Comparison of ENCODE assay signal across 32 mouse cellular contexts in genomic region chr9:111100406-111100805, GRCm38 (mm10). TPM values are rescaled to one million over a fixed set of nuclear protein-coding genes. Genes with fewer than 3 reads are reported as not detected.
DNase-seq lines count a peak whose midpoint lies in the region; ATAC-seq lines count a peak whose summit lies in the region.
"Had no signal": no experiment of that assay in that cellular context is flagged by ENCODE, and none has a peak within 500 bp of the region (broad histone marks: within the 10 kb centered on the region; RNA-seq: fewer than 3 reads in every experiment).

No protein-coding gene starts in this region.

- no peaks in the 10 kb centered on the region for H3K9me3 ChIP-seq in embryonic facial prominence, embryonic 11.5 days (replicated peaks; ENCODE audit: control insufficient read depth, low read length)
- no peaks in the 10 kb centered on the region for H3K9me3 ChIP-seq in embryonic facial prominence, embryonic 10.5 days
- no peaks in the 10 kb centered on the region for H3K9me3 ChIP-seq in limb, embryonic 12.5 days
- H3K9me3 ChIP-seq in limb, embryonic 10.5 days (replicated peaks), result no peaks in the 10 kb centered on the region
- H3K9me3 ChIP-seq in intestine, embryonic 16.5 days (ENCODE audit: control insufficient read depth, low read length), result no peaks in the 10 kb centered on the region
- H3K9me3 ChIP-seq: embryonic facial prominence, embryonic 12.5 days; forebrain, embryonic 10.5 days; forebrain, embryonic 15.5 days; heart, embryonic 13.5 days; liver, embryonic 13.5 days; midbrain, embryonic 10.5 days; neural tube, embryonic 12.5 days had no signal

- no peaks in the 10 kb centered on the region for H3K27me3 ChIP-seq in embryonic facial prominence, embryonic 11.5 days (ENCODE audit: control insufficient read depth, insufficient read depth, low read length)
- H3K27me3 ChIP-seq in embryonic facial prominence, embryonic 10.5 days (replicated peaks; ENCODE audit: low read depth, poor library complexity, severe bottlenecking), result no peaks in the 10 kb centered on the region
- H3K27me3 ChIP-seq in limb, embryonic 12.5 days, result no peaks in the 10 kb centered on the region
- H3K27me3 ChIP-seq in limb, embryonic 10.5 days (ENCODE audit: low read depth, poor library complexity, severe bottlenecking), result no peaks in the 10 kb centered on the region
- H3K27me3 ChIP-seq in intestine, embryonic 16.5 days (replicated peaks; ENCODE audit: control insufficient read depth, insufficient read depth, low read length), result no peaks in the 10 kb centered on the region
- H3K27me3 ChIP-seq: CH12.LX; embryonic facial prominence, embryonic 12.5 days; forebrain, embryonic 15.5 days; heart, embryonic 13.5 days; liver, embryonic 13.5 days; neural tube, embryonic 12.5 days had no signal

- H3K4me3 ChIP-seq in embryonic facial prominence, embryonic 11.5 days (ENCODE audit: low read depth, low read length), result no peak overlapping the region
- no peak overlapping the region for H3K4me3 ChIP-seq in embryonic facial prominence, embryonic 10.5 days
- H3K4me3 ChIP-seq in limb, embryonic 12.5 days (replicated peaks), result no peak overlapping the region
- H3K4me3 ChIP-seq in limb, embryonic 10.5 days, result no peak overlapping the region
- H3K4me3 ChIP-seq in intestine, embryonic 16.5 days (ENCODE audit: low read length), result no peak overlapping the region
- H3K4me3 ChIP-seq: embryonic facial prominence, embryonic 12.5 days; forebrain, embryonic 10.5 days; forebrain, embryonic 15.5 days; heart, embryonic 13.5 days; left cerebral cortex, adult 2 months; liver, embryonic 13.5 days; midbrain, embryonic 10.5 days; myocyte; neural tube, embryonic 12.5 days had no signal

- WGBS in embryonic facial prominence, embryonic 11.5 days, result 81% methylated on average over 3 of the region's 3 CpGs
- WGBS in embryonic facial prominence, embryonic 10.5 days, result 88% methylated on average over 3 of the region's 3 CpGs
- 88% methylated on average over 3 of the region's 3 CpGs for WGBS in limb, embryonic 12.5 days
- WGBS in limb, embryonic 10.5 days, result 90% methylated on average over 3 of the region's 3 CpGs
- WGBS in intestine, embryonic 16.5 days, result 89% methylated on average over 3 of the region's 3 CpGs

- H3K4me2 ChIP-seq in embryonic facial prominence, embryonic 11.5 days (ENCODE audit: low read depth, low read length), result no peak overlapping the region
- no peak overlapping the region for H3K4me2 ChIP-seq in limb, embryonic 12.5 days
- H3K4me2 ChIP-seq in intestine, embryonic 16.5 days (ENCODE audit: low read depth, low read length), result no peak overlapping the region
- H3K4me2 ChIP-seq: embryonic facial prominence, embryonic 12.5 days; forebrain, embryonic 15.5 days; heart, embryonic 13.5 days; hindbrain, embryonic 14.5 days; liver, embryonic 13.5 days; lung, embryonic 14.5 days; neural tube, embryonic 12.5 days had no signal

- DNase-seq in embryonic facial prominence, embryonic 11.5 days (ENCODE audit: low spot score), result no peak
- no peak for DNase-seq in embryonic facial prominence, embryonic 10.5 days (ENCODE audit: low spot score)
- no peak for DNase-seq in limb, embryonic 10.5 days (ENCODE audit: low spot score)
- peak; percentile 34 for DNase-seq in skeletal muscle tissue, adult 2 months (ENCODE audit: low read depth, low spot score)
- no peak for DNase-seq in layer of hippocampus, postnatal 25 days (ENCODE audit: extremely low spot score in 1 of 2, low spot score in 1 of 2)
- DNase-seq in lung, postnatal 36 days, result no peak
- DNase-seq: adrenal gland, adult 8-10 months; cerebellum, adult 2 months; cerebellum, postnatal 14 days; heart, adult 18-20 months; heart, postnatal 10 days; kidney, adult 2 months; layer of hippocampus, adult 9-11 months; liver, embryonic 13.5 days; lung, embryonic 14.5 days; lung, postnatal 14 days; right cerebral cortex, adult 18-20 months; thymus, adult 2 months; thymus, postnatal 36 days had no signal

- H3K27ac ChIP-seq in embryonic facial prominence, embryonic 11.5 days (replicated peaks; ENCODE audit: low read depth, low read length), result no peak overlapping the region
- H3K27ac ChIP-seq in embryonic facial prominence, embryonic 10.5 days (replicated peaks), result no peak overlapping the region
- H3K27ac ChIP-seq in limb, embryonic 12.5 days, result no peak overlapping the region
- no peak overlapping the region for H3K27ac ChIP-seq in limb, embryonic 10.5 days
- H3K27ac ChIP-seq in intestine, embryonic 16.5 days (ENCODE audit: low read length), result no peak overlapping the region
- H3K27ac ChIP-seq: embryonic facial prominence, embryonic 12.5 days; forebrain, embryonic 10.5 days; forebrain, embryonic 15.5 days; heart, embryonic 13.5 days; hindbrain, embryonic 14.5 days; left cerebral cortex, adult 2 months; liver, embryonic 13.5 days; midbrain, embryonic 10.5 days; neural tube, embryonic 12.5 days had no signal

- H3K9ac ChIP-seq in embryonic facial prominence, embryonic 11.5 days (replicated peaks; ENCODE audit: low read length), result no peak overlapping the region
- H3K9ac ChIP-seq in limb, embryonic 12.5 days (replicated peaks), result no peak overlapping the region
- H3K9ac ChIP-seq in intestine, embryonic 16.5 days (ENCODE audit: low read depth, low read length), result no peak overlapping the region
- H3K9ac ChIP-seq: embryonic facial prominence, embryonic 12.5 days; forebrain, embryonic 15.5 days; heart, embryonic 13.5 days; hindbrain, embryonic 14.5 days; liver, embryonic 13.5 days; lung, embryonic 14.5 days; neural tube, embryonic 12.5 days had no signal

- H3K4me1 ChIP-seq in embryonic facial prominence, embryonic 11.5 days (ENCODE audit: control insufficient read depth, insufficient read depth, low read length), result no peaks in the 10 kb centered on the region
- H3K4me1 ChIP-seq in embryonic facial prominence, embryonic 10.5 days, result peaks cover 13% of the 10 kb centered on the region
- H3K4me1 ChIP-seq in limb, embryonic 12.5 days (replicated peaks), result no peaks in the 10 kb centered on the region
- peaks cover 12% of the 10 kb centered on the region; the same call in 1 of the 2 replicates for H3K4me1 ChIP-seq in limb, embryonic 10.5 days
- peaks cover 5% of the 10 kb centered on the region; the same call in 1 of the 2 replicates for H3K4me1 ChIP-seq in intestine, embryonic 16.5 days (ENCODE audit: control insufficient read depth, insufficient read depth, low read length)
- H3K4me1 ChIP-seq: forebrain, embryonic 10.5 days; forebrain, embryonic 15.5 days; liver, embryonic 13.5 days; midbrain, embryonic 10.5 days; neural tube, embryonic 12.5 days had no signal

- no peaks in the 10 kb centered on the region for H3K36me3 ChIP-seq in embryonic facial prominence, embryonic 11.5 days (replicated peaks; ENCODE audit: control insufficient read depth, insufficient read depth, low read depth, low read length)
- H3K36me3 ChIP-seq in embryonic facial prominence, embryonic 10.5 days (replicated peaks), result no peaks in the 10 kb centered on the region
- no peaks in the 10 kb centered on the region for H3K36me3 ChIP-seq in limb, embryonic 12.5 days
- no peaks in the 10 kb centered on the region for H3K36me3 ChIP-seq in limb, embryonic 10.5 days
- H3K36me3 ChIP-seq in intestine, embryonic 16.5 days (ENCODE audit: control insufficient read depth, insufficient read depth, low read length), result no peaks in the 10 kb centered on the region
- H3K36me3 ChIP-seq: embryonic facial prominence, embryonic 12.5 days; forebrain, embryonic 10.5 days; forebrain, embryonic 15.5 days; heart, embryonic 13.5 days; liver, embryonic 13.5 days; midbrain, embryonic 10.5 days; neural tube, embryonic 12.5 days had no signal

- peak; percentile 72; the same call in 1 of the 2 replicates for ATAC-seq in embryonic facial prominence, embryonic 11.5 days (replicated peaks; ENCODE audit: insufficient number of reproducible peaks, low FRiP score, low TSS enrichment, low read depth)
- 0 out of 2 replicates have a peak, but pooled peaks have one; percentile 42 for ATAC-seq in limb, embryonic 12.5 days (ENCODE audit: insufficient number of reproducible peaks, insufficient read depth, low FRiP score, low TSS enrichment, low read depth)
- ATAC-seq in intestine, embryonic 16.5 days, result peak; percentile 73; the same call in 1 of the 2 replicates
- ATAC-seq: forebrain, embryonic 15.5 days had no signal

RNA-seq across cellular contexts. Expression of gene Lrrfip2, which starts 17.0 kb away (rescaled TPM):
- polyA plus RNA-seq in embryonic facial prominence, embryonic 11.5 days (2014; fragmentation: Nextera tagmentation; extraction: Ambion mirVana), result 48.4 and 49.2 TPM in 2 replicates
- polyA plus RNA-seq in embryonic facial prominence, embryonic 10.5 days (2016; fragmentation: Nextera tagmentation; extraction: Ambion mirVana), result 38.6 and 39.4 TPM in 2 replicates
- polyA plus RNA-seq in limb, embryonic 12.5 days (2016; fragmentation: Nextera tagmentation; extraction: Ambion mirVana), result 45.0 and 45.9 TPM in 2 replicates
- 38.2 and 39.7 TPM in 2 replicates for polyA plus RNA-seq in limb, embryonic 10.5 days (2016; fragmentation: Nextera tagmentation; extraction: Ambion mirVana)
- polyA plus RNA-seq in intestine, embryonic 16.5 days (2015; fragmentation: Nextera tagmentation; extraction: Ambion mirVana), result 38.4 and 39.4 TPM in 2 replicates
- 10 to 100 TPM; 29.7 to 37.0 TPM for total RNA-seq in layer of hippocampus, postnatal 25 days (2021)

RNA-seq across cellular contexts. Expression of gene Ccrl2, which starts 43.1 kb away (rescaled TPM):
- polyA plus RNA-seq in embryonic facial prominence, embryonic 11.5 days (2014; fragmentation: Nextera tagmentation; extraction: Ambion mirVana), result 0.76 and 0.99 TPM in 2 replicates
- polyA plus RNA-seq in embryonic facial prominence, embryonic 10.5 days (2016; fragmentation: Nextera tagmentation; extraction: Ambion mirVana), result 0.35 and 0.98 TPM in 2 replicates
- polyA plus RNA-seq in limb, embryonic 12.5 days (2016; fragmentation: Nextera tagmentation; extraction: Ambion mirVana), result 0.49 and 0.92 TPM in 2 replicates
- polyA plus RNA-seq in limb, embryonic 10.5 days (2016; fragmentation: Nextera tagmentation; extraction: Ambion mirVana), result 0.41 and 0.54 TPM in 2 replicates
- polyA plus RNA-seq in intestine, embryonic 16.5 days (2015; fragmentation: Nextera tagmentation; extraction: Ambion mirVana), result 1.9 and 2.5 TPM in 2 replicates
- total RNA-seq in layer of hippocampus, postnatal 25 days (2021), result 1 to 10 TPM in 1 of 2 experiments, under 1 TPM in 1; 0.89 to 1.0 TPM
- polyA plus RNA-seq: C2C12 had no signal
